Mouse (Mus musculus): ENCODE data around the gene Dusp23. TPM values are rescaled to one million over a fixed set of nuclear protein-coding genes. Genes with fewer than 3 reads are reported as not detected.
A peak's percentile ranks its signal among the peaks of the same experiment; 100 is the strongest.

The Dusp23 gene
- 11.3 and 11.9 TPM in 2 replicates for polyA plus RNA-seq (2015; fragmentation: Nextera tagmentation; extraction: Ambion mirVana)

DNA sequence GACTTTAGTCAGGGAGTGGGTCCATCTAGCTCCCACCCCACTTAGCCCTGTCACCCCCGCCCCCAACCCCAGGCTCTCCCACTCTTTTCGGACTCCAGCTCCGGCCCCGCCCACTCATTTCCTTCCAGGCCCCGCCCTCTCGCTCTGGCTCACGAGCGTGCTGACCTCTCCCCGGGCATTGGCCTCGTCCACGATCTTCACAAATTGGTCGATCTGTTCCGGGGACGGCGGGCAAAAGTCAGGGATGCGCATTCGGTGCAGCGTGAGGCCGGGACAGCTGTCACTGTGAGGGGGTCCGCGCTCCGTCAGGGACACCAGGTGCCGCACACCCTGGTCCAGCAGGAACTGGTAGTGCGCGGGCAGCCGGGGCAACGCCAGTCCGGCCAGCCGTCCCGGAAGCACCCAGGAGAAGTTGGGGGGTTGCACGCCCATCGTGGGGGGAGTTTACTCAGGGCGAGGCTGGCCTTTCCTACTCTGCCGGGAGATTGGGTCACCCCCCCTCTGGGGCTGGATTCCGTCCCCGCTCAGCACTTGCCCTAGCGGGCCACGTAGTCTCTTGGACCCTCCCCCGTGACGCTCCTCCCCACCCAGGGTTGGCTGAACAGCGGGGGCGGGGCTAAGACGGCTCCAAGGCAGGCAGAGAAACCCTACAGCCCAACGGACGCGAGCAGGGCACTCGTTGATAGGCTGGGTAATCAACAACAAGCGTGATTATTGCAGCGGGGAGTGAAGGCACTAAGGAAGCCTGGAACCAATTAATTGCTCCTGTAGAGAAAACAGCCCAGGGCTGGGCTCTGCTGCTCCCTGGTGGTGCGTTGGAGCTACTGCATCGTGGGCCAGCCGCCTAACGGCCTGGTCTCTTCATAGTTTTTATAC is at the start of gene Dusp23:
Dusp23 (minus strand) TSS at position 512 of the 876 bp plus-strand sequence.
- H3K4me1 ChIP-seq (replicated peaks), result peaks cover 11% of the 10 kb centered on the region
- H3K4me2 ChIP-seq, result peak within 1 kb of the TSS; percentile 87
- no peaks in the 10 kb centered on the region for H3K36me3 ChIP-seq
- no peaks in the 10 kb centered on the region for H3K9me3 ChIP-seq (replicated peaks)
- peak within 1 kb of the TSS; percentile 81 for H3K4me3 ChIP-seq
- no peaks in the 10 kb centered on the region for H3K27me3 ChIP-seq
- WGBS, result under 1% methylated on average over 53 of the region's 53 CpGs
- ATAC-seq (replicated peaks; ENCODE audit: insufficient number of reproducible peaks, insufficient read depth, low FRiP score, low read depth), result peak; percentile 99
- peak within 1 kb of the TSS; percentile 78 for H3K9ac ChIP-seq
- H3K27ac ChIP-seq, result peak within 1 kb of the TSS; percentile 94

DNA sequence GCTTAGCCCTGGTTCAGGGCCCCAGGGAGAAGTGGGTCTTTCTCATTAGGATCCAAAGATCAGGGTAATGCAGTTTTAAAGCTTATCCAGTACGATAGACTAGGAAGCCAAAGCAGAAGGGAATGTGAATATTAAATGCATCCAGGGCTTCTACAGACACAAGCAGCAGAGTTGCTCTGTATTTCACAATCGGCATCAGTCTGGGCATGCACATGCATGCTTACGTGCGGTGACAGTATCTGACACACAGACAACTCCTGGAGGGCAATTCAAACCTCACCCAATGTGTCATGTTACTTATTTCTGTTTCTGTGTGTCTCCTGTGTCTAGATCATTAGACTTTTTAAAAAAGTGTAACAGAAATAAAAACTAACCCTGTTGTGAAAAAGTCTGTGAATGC is 48.0 kb upstream of the Dusp23 start:
- ATAC-seq (replicated peaks; ENCODE audit: insufficient number of reproducible peaks, insufficient read depth, low FRiP score, low read depth), result no peak
- Histone ChIP-seq H3K9me3 (replicated peaks) (no peaks in the 10 kb centered on the region), H3K27me3 (no peaks in the 10 kb centered on the region), H3K36me3 (no peaks in the 10 kb centered on the region), H3K4me3 (no peak overlapping the region), H3K27ac (no peak overlapping the region), H3K4me2 (no peak overlapping the region), H3K9ac (no peak overlapping the region), H3K4me1 (replicated peaks) (no peaks in the 10 kb centered on the region)
- WGBS, result 79% methylated on average over 4 of the region's 4 CpGs

DNA sequence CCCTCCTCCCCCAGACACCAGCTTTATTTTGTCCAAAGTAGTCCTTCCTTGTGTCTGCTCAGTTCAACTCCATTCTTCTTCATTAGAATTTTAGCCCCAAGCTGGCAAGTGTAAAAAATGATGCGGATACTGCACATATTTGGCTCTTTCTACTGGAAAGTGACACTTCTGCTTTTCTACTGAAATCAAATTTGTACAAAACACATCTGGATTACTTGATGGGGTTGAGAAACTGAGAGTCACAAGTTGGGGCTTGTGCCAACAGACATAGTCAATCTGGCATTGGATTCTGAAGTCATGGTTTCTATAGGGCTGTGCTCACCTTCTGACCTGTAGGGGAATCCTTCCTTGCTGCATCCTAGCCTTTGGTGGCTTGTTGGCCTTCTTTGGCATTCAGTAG is 38.0 kb upstream of the Dusp23 start:
- no peaks in the 10 kb centered on the region for H3K27me3 ChIP-seq
- ATAC-seq (replicated peaks; ENCODE audit: insufficient number of reproducible peaks, insufficient read depth, low FRiP score, low read depth), result no peak
- H3K27ac ChIP-seq, result no peak overlapping the region
- H3K36me3 ChIP-seq, result no peaks in the 10 kb centered on the region
- H3K9me3 ChIP-seq (replicated peaks), result no peaks in the 10 kb centered on the region
- 70% methylated on average over 1 of the region's 1 CpGs for whole genome bisulfite sequencing
- H3K9ac ChIP-seq, result no peak overlapping the region
- H3K4me2 ChIP-seq, result no peak overlapping the region
- no peaks in the 10 kb centered on the region for H3K4me1 ChIP-seq (replicated peaks)
- no peak overlapping the region for H3K4me3 ChIP-seq

DNA sequence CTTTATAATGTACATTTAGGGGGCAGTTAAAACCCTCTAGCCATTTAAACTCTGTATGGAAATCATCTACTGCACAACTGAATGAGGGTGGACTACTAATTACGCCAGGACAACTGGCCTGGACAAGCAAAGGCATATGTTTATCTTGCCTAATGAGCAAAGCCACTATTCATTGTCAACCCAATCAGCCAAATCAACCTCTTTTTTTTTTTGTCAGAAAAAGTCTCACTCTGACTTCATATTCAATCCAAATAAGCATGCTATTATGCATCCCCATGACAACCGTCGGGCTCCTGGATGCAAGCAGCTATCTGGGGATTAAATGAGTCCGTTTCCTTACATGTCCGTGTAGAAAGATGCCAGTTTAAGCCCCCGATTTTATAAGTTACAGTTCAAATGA is 34.8 kb upstream of the Dusp23 start:
- ATAC-seq (replicated peaks; ENCODE audit: insufficient number of reproducible peaks, insufficient read depth, low FRiP score, low read depth), result no peak
- no peaks in the 10 kb centered on the region for H3K36me3 ChIP-seq
- H3K9me3 ChIP-seq (replicated peaks), result no peaks in the 10 kb centered on the region
- no peaks in the 10 kb centered on the region for H3K4me1 ChIP-seq (replicated peaks)
- H3K27me3 ChIP-seq, result no peaks in the 10 kb centered on the region
- no peak overlapping the region for H3K9ac ChIP-seq
- H3K4me2 ChIP-seq, result no peak overlapping the region
- no peak overlapping the region for H3K4me3 ChIP-seq
- WGBS, result 78% methylated on average over 6 of the region's 6 CpGs
- no peak overlapping the region for H3K27ac ChIP-seq

DNA sequence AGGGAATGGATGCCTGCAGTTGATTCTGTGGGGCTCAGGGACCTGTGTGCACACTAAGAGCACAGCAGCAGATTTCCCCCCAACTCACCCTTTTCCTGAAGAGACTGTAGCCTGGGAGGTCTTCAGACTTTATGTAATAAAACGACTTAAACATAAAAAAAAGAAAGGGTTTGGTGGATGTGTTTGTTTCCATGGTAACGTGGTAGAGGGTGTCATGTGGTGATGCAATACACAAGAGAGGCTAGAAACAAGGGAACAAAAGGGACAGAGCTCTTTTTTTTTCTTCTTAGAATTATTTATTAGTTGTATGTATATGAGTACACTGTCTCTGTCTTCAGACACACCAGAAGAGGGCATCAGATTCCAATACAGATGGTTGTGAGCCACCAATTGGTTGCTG is 32.7 kb upstream of the Dusp23 start:
- WGBS, result 67% methylated on average over 2 of the region's 2 CpGs

DNA sequence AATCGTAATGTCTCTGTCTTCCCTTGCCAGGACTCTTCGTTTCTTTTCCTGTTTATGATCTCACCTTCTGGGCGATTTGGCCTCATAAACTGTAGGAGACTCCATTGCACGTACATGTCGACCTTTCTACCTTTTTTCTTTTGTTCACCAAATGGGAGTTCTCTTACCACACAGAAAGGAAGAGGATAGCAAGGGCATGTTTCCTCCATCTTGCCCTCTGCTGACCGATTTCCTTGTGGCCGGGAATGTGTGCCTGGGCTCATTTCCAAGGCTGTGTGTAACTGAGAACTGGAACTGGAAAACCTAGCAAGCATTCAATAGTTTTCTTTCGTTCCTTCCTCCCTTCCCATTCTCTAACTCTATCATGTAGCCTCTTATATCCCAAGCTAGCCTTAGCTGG is 26.9 kb upstream of the Dusp23 start:
- Histone ChIP-seq H3K4me2 (no peak overlapping the region), H3K4me1 (replicated peaks) (no peaks in the 10 kb centered on the region), H3K4me3 (no peak overlapping the region), H3K36me3 (no peaks in the 10 kb centered on the region), H3K27ac (no peak overlapping the region), H3K27me3 (no peaks in the 10 kb centered on the region), H3K9ac (no peak overlapping the region), H3K9me3 (replicated peaks) (no peaks in the 10 kb centered on the region)
- ATAC-seq (replicated peaks; ENCODE audit: insufficient number of reproducible peaks, insufficient read depth, low FRiP score, low read depth), result no peak
- WGBS, result 66% methylated on average over 8 of the region's 8 CpGs

More for the DNA sequence above, 32.7 kb upstream of the Dusp23 start:
- H3K4me2 ChIP-seq, result no peak overlapping the region
- H3K4me1 ChIP-seq (replicated peaks), result no peaks in the 10 kb centered on the region
- H3K9me3 ChIP-seq (replicated peaks), result no peaks in the 10 kb centered on the region
- no peak overlapping the region for H3K4me3 ChIP-seq
- no peak for ATAC-seq (replicated peaks; ENCODE audit: insufficient number of reproducible peaks, insufficient read depth, low FRiP score, low read depth)
- H3K27me3 ChIP-seq, result no peaks in the 10 kb centered on the region
- no peaks in the 10 kb centered on the region for H3K36me3 ChIP-seq
- H3K27ac ChIP-seq, result no peak overlapping the region
- no peak overlapping the region for H3K9ac ChIP-seq

DNA sequence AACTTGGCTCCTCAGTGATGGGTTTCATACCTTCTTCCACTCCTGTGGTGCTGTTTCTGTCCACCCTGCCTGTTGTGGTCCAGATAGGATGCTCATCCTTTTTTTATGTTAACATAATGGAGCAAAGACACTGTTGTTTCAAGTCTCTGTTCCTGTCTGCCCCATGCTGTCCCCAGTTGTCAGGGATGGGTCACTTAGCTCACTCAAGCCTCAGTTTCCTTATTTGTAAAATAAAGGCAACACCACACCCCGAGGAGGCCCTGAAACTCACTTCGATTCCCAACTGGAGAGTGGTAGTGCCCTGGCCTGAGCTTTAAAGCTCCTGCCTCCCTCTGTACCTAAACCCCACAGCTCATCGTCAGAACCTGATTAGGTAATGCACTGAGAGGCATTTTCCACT is 24.5 kb upstream of the Dusp23 start:
- no peak for ATAC-seq (replicated peaks; ENCODE audit: insufficient number of reproducible peaks, insufficient read depth, low FRiP score, low read depth)
- WGBS, result 72% methylated on average over 3 of the region's 3 CpGs
- no peaks in the 10 kb centered on the region for H3K9me3 ChIP-seq (replicated peaks)

DNA sequence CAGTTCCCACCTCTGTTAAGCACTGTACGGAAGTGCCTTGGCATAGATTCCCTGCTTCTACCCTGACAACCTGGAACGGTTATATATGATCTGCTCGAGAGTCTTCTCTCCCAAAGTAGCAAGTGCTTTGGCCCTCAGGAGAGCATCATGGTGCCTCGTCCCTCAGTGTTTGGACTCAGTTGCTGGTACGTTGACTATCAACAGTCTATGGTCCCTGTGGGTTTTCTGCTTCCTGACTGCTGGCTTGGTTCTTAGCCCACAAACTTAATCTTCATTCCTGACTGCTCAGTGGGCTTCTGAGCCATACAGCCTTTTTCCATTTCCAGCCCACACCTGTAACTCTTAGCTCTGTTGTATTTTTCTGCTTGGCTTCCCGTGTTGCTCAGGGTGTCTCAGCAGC is 21.1 kb upstream of the Dusp23 start:
- Histone ChIP-seq H3K36me3 (no peaks in the 10 kb centered on the region), H3K9me3 (replicated peaks) (no peaks in the 10 kb centered on the region), H3K27ac (no peak overlapping the region), H3K4me3 (no peak overlapping the region), H3K27me3 (no peaks in the 10 kb centered on the region), H3K9ac (no peak overlapping the region), H3K4me2 (no peak overlapping the region), H3K4me1 (replicated peaks) (peaks cover 19% of the 10 kb centered on the region)
- ATAC-seq (replicated peaks; ENCODE audit: insufficient number of reproducible peaks, insufficient read depth, low FRiP score, low read depth), result no peak
- 37% methylated on average over 6 of the region's 6 CpGs for WGBS

More for the DNA sequence above, 24.5 kb upstream of the Dusp23 start:
- Histone ChIP-seq H3K27ac (no peak overlapping the region), H3K4me3 (no peak overlapping the region), H3K27me3 (no peaks in the 10 kb centered on the region), H3K4me2 (no peak overlapping the region), H3K36me3 (no peaks in the 10 kb centered on the region), H3K9ac (no peak overlapping the region), H3K4me1 (replicated peaks) (peaks cover 13% of the 10 kb centered on the region)

DNA sequence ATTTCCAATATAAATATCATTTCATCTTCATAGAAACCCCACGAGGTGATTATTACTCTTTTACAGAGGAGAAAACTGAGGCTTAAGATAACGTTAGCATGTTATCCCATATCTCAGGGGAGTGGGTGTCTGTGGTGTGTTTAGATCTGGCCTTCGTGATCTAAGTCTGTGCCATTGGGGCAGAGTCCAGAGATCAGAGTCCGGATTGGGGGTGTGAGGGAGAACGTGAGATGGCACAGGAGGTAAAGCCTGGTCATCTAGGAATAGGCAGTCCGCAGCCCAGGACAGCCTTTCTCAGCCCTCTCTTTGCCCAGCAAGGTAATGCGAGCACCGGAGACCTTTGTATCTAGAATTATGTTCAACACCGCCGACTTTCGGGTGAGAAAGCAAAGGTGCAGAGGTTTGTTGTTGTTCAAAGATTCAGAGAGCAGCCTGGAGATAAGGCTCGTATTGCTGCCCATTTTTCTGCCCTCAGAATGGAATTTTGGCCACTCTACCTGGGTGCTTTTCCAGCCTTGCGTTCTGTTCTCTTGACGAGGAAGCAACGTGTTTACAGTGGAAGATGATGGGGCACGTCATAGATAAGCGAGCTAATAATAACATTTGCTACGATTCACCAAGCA is 19.4 kb upstream of the Dusp23 start:
- no peak for ATAC-seq (replicated peaks; ENCODE audit: insufficient number of reproducible peaks, insufficient read depth, low FRiP score, low read depth)
- no peaks in the 10 kb centered on the region for H3K36me3 ChIP-seq
- H3K27ac ChIP-seq, result no peak overlapping the region
- peaks cover 23% of the 10 kb centered on the region for H3K4me1 ChIP-seq (replicated peaks)
- no peaks in the 10 kb centered on the region for H3K9me3 ChIP-seq (replicated peaks)
- H3K4me2 ChIP-seq, result peak overlapping the region; percentile 31; the same call in 1 of the 2 replicates
- H3K9ac ChIP-seq, result no peak overlapping the region
- H3K4me3 ChIP-seq, result no peak overlapping the region
- WGBS, result 56% methylated on average over 18 of the region's 18 CpGs
- H3K27me3 ChIP-seq, result no peaks in the 10 kb centered on the region

DNA sequence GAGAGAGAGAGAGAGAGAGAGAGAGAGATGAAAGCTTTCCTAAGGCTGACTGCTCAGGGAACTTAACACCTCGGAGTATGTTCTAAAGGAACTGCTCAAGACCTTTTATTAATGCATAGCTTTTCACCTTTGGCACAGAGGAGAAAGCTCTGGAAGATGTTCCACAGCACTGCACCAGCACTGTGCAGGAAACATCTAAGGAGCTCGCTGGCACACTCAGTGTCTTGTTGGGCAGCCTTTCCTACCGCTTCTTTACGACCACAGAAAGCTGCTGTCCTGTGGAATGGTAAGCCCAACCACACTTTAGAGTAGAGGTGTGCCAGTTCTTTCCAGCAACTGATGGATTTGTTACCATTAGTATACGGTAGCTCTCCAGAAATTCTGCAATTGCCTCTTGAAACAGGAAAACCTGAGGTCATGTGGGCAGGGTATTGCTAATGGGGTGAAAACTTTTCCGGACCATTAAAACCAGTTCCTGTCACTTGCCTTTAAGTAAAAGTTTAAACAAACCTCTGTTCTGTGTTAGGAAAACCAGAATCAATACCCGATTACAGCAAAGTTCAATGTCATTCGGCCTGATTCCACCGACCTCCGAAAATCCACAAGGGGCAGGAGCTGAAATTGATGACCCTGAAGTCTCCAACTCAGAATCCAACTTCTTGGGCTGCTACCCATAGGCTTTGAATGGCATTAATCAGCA is 18.7 kb upstream of the Dusp23 start:
- 72% methylated on average over 10 of the region's 10 CpGs for WGBS
- ATAC-seq (replicated peaks; ENCODE audit: insufficient number of reproducible peaks, insufficient read depth, low FRiP score, low read depth), result no peak
- H3K27me3 ChIP-seq, result no peaks in the 10 kb centered on the region
- no peak overlapping the region for H3K27ac ChIP-seq
- no peak overlapping the region for H3K4me3 ChIP-seq
- H3K4me2 ChIP-seq, result no peak overlapping the region
- no peaks in the 10 kb centered on the region for H3K36me3 ChIP-seq
- H3K4me1 ChIP-seq (replicated peaks), result peaks cover 25% of the 10 kb centered on the region
- H3K9ac ChIP-seq, result no peak overlapping the region
- no peaks in the 10 kb centered on the region for H3K9me3 ChIP-seq (replicated peaks)

DNA sequence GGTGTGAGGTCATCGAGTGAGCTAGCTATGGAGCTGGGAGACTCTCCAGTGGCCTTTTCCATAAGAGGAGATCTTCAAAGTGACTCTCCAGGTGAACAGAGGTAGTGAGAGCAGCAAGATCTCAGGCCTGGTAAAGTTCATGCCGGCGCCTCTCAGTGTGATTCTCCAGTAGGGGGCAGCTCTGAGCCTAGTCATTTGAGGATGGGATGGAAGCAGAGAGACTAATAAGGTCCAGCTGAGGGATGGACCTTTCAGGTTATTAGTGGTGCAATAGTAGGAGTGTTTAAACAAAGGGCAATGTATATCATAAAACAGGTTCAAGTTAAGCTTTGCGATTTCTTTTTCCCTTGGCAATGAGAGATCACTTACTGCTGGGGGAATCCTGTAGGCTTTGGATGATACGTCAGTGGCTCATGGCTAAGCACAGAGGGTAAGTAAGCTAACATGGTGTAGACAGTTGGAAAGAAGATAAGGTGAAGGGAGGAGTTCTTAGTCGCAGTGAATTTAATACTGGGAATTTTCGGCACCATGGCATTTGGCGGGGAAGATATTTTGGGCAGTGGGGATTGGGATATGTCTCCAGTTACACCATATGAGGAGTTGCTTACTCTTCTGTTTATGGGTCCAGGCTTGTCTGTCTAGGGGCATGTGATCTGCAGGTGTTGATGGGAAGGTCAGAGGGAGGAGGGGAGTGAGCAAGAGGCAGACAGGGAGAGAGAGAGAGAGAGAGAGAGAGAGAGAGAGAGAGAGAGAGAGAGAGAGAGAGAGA is 17.9 kb upstream of the Dusp23 start:
- H3K9ac ChIP-seq, result no peak overlapping the region
- H3K4me2 ChIP-seq, result no peak overlapping the region
- H3K4me3 ChIP-seq, result no peak overlapping the region
- ATAC-seq (replicated peaks; ENCODE audit: insufficient number of reproducible peaks, insufficient read depth, low FRiP score, low read depth), result peak; percentile 61; the same call in 1 of the 2 replicates
- no peaks in the 10 kb centered on the region for H3K9me3 ChIP-seq (replicated peaks)
- no peak overlapping the region for H3K27ac ChIP-seq
- H3K27me3 ChIP-seq, result no peaks in the 10 kb centered on the region
- no peaks in the 10 kb centered on the region for H3K36me3 ChIP-seq
- peaks cover 25% of the 10 kb centered on the region for H3K4me1 ChIP-seq (replicated peaks)
- 48% methylated on average over 8 of the region's 8 CpGs for WGBS
